Mouse (Mus musculus) spleen, postnatal 14 days (tissue): ENCODE data around the gene Cacng7.

Experiments used
- DNase-seq, 2 experiments: peaks; one replicate each; pipeline ENCODE4 v3.0.0; 2021 to 2022; ENCODE audit warnings: low spot score in 2 of 2

The Cacng7 gene

DNA sequence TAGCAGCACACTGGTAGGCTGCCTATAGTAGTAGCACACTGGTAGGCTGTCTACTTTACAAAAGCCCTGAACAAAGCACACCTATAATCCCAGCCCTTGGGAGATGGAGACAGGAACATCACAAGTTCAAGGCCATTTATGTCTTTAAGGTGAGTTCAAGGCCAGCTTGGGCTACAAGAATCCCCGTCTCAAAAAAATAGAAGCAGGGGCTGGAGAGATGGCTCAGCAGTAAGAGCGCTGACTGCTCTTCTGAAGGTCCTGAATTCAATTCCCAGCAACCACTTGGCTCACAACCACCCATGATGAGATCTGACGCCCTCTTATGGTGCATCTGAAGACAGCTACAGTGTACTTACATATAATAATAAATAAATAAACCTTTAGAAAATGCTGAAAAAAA lies 12.5 kb downstream of the Cacng7 start:
- DNase-seq = no peak

- DNase-seq = no peak
These were observed 14.9 kb downstream of the Cacng7 start for GRCm38 (mm10) chr7:3347366-3348287.

- DNase-seq = no peak
These were observed 15.6 kb downstream of the Cacng7 start for GRCm38 (mm10) chr7:3348326-3348725.

DNA sequence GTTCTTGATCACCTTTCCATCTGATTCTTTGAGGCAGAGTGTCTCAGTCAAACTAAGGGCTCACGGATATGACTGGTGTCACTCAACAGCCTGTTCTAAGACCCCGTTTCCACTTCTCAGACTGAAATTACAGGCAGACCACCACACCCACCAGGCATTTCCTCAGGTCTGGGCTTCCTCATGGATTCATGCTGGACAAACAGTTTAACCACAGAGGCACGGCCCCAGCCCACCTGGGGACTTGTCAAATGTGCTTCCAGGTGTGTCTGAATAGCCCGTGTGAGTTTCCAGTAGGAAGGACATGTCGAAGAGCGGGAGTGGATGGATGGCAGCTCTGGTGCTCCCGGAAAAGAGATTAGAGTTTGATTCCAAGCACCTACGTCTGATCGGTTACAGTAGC lies 17.0 kb downstream of the Cacng7 start:
- no peak for DNase-seq

GRCm38 (mm10) chr7:3351536-3351935 lies 18.8 kb downstream of the Cacng7 start:
- no peak for DNase-seq

GRCm38 (mm10) chr7:3354850-3355249 lies 22.1 kb downstream of the Cacng7 start:
- no peak for DNase-seq

DNA sequence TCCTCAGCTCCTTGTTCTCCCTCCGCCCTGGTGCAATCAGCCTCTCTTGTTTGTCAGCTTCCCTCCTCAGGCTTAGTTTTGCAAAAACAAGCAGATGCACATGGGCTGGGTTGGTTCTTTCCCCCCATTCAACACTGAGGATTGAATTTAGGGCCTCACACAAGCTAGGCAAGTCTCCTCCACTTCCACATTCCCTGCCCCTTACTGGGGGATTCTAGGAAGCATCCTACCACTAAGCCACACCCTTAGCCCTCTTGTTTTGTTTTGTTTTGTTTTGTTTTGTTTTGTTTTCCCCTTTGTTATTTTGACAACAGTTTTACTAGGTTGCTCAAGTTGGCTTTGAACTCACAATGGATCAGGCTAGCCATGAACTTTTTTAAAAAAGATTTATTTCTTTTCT lies 27.9 kb downstream of the Cacng7 start:
- no peak for DNase-seq

- DNase-seq = no peak
These were observed 33.0 kb downstream of the Cacng7 start for GRCm38 (mm10) chr7:3365547-3366279.

- DNase-seq = no peak
These were observed 34.2 kb downstream of the Cacng7 start for GRCm38 (mm10) chr7:3366705-3367516.

DNA sequence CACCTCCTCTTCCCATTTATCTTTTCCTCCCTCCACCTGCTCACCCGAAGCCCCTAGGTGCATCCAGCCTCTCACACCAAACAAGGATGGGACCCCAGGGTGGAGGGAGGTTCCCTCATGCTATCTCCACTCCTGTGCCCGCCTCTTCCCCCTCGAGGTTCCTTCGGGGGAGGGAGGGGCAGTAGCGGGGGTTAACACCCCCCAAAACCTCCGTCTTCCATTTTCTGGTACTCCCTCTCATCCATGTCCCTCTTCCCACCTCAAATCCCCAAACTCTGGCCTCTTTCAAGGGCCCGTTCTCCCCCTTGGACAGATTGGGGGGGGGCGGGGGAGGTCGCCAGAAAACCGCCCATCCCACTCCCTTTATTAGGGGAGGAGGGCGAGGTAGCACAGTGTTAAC lies 34.8 kb downstream of the Cacng7 start:
- no peak for DNase-seq

DNA sequence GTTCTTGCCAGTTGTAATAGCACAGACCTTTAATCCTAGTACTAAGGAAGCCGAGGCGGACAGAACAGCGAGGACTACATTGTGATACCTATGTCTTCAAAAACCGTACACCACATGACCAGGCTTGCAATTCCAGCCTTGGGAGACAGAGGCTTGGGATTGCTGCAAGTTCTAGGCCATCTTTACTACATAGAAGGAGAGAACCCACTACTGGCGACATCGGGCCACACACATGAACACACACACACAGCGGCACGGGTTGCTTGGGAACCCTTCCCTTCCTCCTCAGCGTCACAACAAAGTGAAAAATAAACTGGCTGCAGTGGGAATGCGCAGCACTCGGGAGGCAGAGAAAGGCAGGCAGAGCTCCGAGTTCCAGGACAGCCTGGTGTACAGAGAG lies 35.6 kb downstream of the Cacng7 start:
- DNase-seq = no peak

GRCm38 (mm10) chr7:3369189-3369588 lies 36.4 kb downstream of the Cacng7 start:
- no peak for DNase-seq

GRCm38 (mm10) chr7:3370407-3370806 lies 37.7 kb downstream of the Cacng7 start:
- no peak for DNase-seq

GRCm38 (mm10) chr7:3372376-3372775 lies 39.6 kb downstream of the Cacng7 start:
- DNase-seq = no peak

DNA sequence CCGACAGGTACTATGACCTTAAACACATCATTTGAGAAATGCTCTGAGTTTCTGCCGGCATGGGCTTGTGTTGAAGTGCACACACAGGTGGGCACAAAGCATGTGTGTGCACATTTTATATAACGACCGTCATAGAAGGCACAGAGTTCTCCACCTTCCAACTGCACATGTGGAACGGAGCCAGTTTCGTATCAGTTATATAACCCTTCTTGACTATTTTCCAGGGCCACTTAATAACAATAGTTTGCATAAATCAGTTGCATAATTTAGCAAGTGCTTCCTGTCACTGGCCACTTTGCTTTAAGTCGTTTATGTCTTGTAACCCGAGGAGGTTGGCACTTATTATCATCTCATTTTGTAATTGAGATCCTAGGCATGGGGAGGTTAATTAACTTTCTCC lies 41.0 kb downstream of the Cacng7 start:
- no peak for DNase-seq

DNA sequence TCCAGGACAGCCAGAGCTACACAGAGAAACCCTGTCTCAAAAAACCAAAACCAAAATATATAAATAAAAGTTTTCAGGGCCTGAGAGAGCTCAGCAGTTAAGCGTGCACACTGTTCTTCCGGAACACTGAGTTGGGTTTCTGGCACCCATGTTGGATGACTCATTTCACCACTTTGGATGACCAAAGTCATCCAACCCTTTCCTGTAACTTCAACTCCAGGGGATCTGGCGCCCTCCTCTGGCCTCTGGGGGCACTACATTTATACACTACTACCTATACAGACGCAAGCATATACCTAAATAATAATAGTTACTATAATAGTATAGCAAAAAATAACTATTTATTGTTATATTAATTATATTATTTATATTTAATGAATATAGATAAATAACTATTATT lies 44.1 kb downstream of the Cacng7 start:
- peak in 1 of 2 experiments; percentile 33 for DNase-seq

DNA sequence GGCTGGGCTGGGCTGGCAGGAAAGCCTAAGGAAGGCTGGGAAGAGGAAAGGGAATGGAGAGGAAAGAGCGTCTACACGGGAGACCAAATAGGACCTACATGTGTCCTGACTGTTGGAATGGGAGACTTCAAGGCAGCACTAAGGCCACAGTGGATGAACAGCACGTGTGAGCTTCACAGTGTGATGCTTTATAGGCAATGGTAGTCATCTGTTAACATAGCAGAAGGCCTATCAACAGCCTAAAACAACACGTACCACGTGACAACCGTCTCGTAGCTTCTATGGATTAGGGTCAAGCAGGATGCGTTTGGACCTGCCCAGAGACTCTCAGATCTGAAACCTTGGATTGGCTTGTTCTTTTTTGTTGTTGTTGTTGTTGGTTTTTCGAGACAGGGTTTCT lies 49.4 kb downstream of the Cacng7 start:
- DNase-seq = no peak

GRCm38 (mm10) chr7:3384807-3385319 lies 52.1 kb downstream of the Cacng7 start:
- no peak for DNase-seq

DNA sequence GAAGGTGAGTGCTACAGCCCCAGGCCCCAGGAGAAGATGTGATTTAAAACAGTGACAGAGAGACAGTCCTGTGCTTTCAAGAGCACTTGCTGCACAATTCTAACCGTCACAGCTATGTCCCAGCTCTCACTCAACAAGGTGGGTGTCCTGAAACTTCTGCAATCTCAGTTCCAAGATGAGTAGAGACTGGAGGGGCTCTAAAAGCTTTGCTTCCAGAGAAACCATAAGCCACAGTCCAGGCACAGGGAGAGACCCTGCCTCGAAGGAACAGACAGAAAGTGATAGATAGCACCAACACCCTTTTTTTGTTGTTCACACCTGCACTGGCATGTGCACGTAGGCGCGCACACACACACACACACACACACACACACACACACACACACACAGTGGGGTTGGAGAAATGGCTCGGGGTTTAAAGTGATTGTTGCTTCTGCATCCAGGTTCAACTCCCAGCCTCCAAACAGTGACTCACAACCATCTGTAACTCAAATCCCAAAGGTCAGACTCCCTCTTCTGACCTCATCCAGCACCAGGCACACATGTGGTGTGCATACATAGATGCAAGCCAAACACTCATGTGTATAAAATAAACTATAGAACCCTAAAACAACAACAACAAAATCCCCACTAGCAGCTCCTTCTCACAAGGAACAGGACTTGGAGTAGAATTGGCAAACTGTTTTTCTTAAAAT lies 53.4 kb downstream of the Cacng7 start:
- no peak for DNase-seq

DNA sequence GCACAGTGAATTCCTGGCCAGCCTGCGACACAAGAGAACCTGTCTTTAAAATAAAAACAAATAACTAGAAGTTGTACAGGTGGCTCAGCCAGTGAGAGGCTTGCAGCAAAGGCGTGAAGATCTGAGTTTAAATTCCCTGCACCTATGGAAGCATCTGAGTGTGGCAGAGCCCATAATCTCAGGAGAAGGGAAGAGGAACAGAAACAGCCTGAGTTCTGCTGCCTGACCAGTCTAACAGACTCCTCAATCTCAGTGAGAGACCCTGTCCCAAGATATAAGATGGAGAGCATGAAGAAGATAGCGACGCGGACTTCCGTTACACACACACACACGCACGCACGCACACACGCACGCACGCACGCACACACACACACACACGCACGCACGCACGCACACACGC lies 55.0 kb downstream of the Cacng7 start:
- no peak for DNase-seq

DNA sequence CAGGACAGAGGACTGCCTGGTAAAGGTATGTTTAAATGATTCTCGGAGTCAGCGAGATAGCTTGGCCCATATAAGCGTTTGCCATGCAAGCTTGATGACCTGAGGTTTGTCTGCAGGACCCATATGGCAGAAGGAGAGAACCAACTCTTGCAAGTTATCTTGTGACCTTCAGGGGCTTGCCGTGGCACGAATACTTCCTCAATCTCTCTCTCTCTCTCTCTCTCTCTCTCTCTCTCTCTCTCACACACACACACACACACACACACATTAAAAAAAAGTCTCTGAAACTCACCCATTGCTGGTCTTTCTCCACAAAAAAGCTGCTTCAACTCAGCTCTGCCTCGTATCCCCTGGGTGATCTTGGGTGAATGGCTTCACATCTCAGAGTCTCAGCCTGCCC lies 56.1 kb downstream of the Cacng7 start:
- no peak for DNase-seq
